ENCODE assay signal across 14 mouse cellular contexts in genomic region chr3:122387771-122388170, GRCm38 (mm10).
"Had no signal": no experiment of that assay in that cellular context is flagged by ENCODE, and none has a peak within 500 bp of the region (broad histone marks: within the 10 kb centered on the region; RNA-seq: fewer than 3 reads in every experiment).

No protein-coding gene starts in this region.

- H3K27ac ChIP-seq: left cerebral cortex, adult 2 months; limb, embryonic 10.5 days; midbrain, embryonic 12.5 days; neural tube, embryonic 13.5 days had no signal

- H3K36me3 ChIP-seq: limb, embryonic 10.5 days; midbrain, embryonic 12.5 days; neural tube, embryonic 13.5 days had no signal

- H3K27me3 ChIP-seq: midbrain, embryonic 12.5 days; neural tube, embryonic 13.5 days had no signal

- H3K4me3 ChIP-seq: left cerebral cortex, adult 2 months; limb, embryonic 10.5 days; midbrain, embryonic 12.5 days; neural tube, embryonic 13.5 days had no signal

- DNase-seq: kidney, postnatal 14 days; lung, embryonic 14.5 days; lung, postnatal 10 days; retina, postnatal 1 day; right cerebral cortex, postnatal 4 days; spleen, adult 18-20 months; thymus, adult 18-20 months; thymus, postnatal 14 days had no signal

- H3K9ac ChIP-seq: lung, embryonic 14.5 days; midbrain, embryonic 12.5 days; neural tube, embryonic 13.5 days had no signal

- H3K9me3 ChIP-seq: limb, embryonic 10.5 days; midbrain, embryonic 12.5 days; neural tube, embryonic 13.5 days had no signal

- H3K4me1 ChIP-seq: midbrain, embryonic 12.5 days; neural tube, embryonic 13.5 days had no signal

- ATAC-seq: midbrain, embryonic 16.5 days had no signal

- H3K4me2 ChIP-seq: liver, embryonic 11.5 days; lung, embryonic 14.5 days; midbrain, embryonic 12.5 days; neural tube, embryonic 13.5 days had no signal
